Mouse (Mus musculus) gastrocnemius, postnatal 14 days (tissue): ENCODE measurements around the gene Epgn. TPM values are rescaled to one million over a fixed set of nuclear protein-coding genes. Genes with fewer than 3 reads are reported as not detected.

Experiments
- DNase-seq: peaks from one replicate; pipeline ENCODE4 v3.0.0; 2021; ENCODE audit warnings: mixed read lengths
- intact Hi-C: fragments of 180-260 bp; cut with DNase I; formaldehyde crosslinking; loops from one replicate; pipeline ENCODE4 v1.15.1; 2025; ENCODE audit warnings: low total_unique reads
- long read RNA-seq, 2 experiments: library from polyadenylated mRNA; stranded (forward); transcript quantifications; one replicate each; pipeline ENCODE4 v2.0.0; 2021
- total RNA-seq, 2 experiments: library from RNA; stranded (reverse); gene quantifications; 2 replicates each; pipeline ENCODE4 v1.2.3; 2021

The Epgn gene
- under 1 TPM; 0.27 to 0.41 TPM for total RNA-seq
- long read RNA-seq, experiment 1 = 0 reads
- long read RNA-seq, experiment 2 = 0 reads

GRCm38 (mm10) chr5:91027164-91027563, at the start of gene Epgn:
Epgn (plus strand) TSS chr5:91027464.
- DNase-seq = no peak
- intact Hi-C loops = no loop called here

- intact Hi-C loops = no loop called here
- no peak for DNase-seq
These were observed 47.0 kb upstream of the Epgn start for GRCm38 (mm10) chr5:90980297-90980696.

- intact Hi-C loops = no loop called here
- no peak for DNase-seq
These were observed 39.7 kb upstream of the Epgn start for GRCm38 (mm10) chr5:90987605-90988004.

GRCm38 (mm10) chr5:90988149-90988548, 39.1 kb upstream of the Epgn start:
- no peak for DNase-seq

GRCm38 (mm10) chr5:90988592-90988991, 38.7 kb upstream of the Epgn start:
- intact Hi-C loops = no loop called here
- DNase-seq = no peak

More at GRCm38 (mm10) chr5:90988149-90988548, 39.1 kb upstream of the Epgn start:
- intact Hi-C loops = no loop called here

DNA sequence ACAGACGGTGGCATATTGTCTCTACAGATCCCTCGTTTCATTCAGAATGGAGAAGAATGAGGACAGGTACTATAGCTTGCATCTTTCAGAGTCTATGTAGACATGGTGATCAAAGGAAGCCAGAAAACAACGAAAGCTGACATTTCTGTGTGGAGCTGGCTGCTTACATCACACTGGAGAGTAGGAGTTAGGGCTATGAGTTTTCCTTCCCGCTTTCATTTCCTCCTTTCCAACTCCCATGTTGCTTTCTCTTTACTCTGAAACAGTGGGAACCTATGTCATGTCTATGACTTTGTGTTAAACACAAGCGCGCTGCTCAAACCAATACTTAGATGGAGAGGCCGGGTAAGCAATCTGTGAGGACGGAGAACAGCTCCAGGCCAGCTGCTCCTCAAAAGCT, 27.3 kb upstream of the Epgn start:
- no peak for DNase-seq
- intact Hi-C loops = no loop called here

DNA sequence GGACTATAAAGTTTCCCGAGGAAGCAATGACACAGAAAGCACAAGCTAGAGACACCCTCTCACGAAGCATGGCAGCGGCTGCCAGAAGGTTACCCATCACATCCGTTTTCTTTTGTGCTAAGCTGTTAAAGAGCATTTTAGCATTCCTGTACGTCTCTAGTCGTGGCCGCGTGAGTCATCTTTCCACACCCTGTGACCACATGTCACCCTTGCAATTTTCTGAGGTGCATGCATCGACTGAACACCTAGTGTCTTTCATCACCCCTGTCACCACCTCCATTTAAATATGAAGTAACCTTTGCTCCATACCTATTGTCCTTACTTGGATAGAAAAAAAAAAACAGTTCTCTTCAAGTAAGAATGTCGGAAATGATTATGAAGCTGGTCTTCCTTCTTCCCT, 12.0 kb upstream of the Epgn start:
- DNase-seq = no peak
- intact Hi-C loops = no loop called here

- intact Hi-C loops = no loop called here
- DNase-seq = no peak
These were observed 4.2 kb upstream of the Epgn start for GRCm38 (mm10) chr5:91023114-91023513.

DNA sequence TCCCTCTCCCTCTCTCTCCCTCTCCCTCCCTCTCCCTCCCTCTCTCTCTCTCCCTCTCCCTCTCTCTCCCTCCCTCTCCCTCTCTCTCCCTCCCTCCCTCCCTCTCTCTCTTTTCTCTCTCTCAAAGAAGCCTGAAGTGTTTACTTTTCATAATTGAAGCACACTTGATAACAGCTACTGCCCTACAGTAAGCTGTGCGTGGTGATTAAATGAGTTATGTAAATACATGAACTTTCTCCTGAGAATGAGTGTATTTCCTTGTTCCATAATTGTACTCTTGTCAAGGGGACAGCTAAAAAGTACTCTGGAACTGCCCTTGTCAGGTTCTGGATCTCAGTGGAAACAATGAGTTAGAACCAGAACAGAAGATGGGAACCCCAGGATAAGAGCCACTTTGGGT, 576 bp downstream of the Epgn start:
- no peak for DNase-seq
- intact Hi-C loops = no loop called here

DNA sequence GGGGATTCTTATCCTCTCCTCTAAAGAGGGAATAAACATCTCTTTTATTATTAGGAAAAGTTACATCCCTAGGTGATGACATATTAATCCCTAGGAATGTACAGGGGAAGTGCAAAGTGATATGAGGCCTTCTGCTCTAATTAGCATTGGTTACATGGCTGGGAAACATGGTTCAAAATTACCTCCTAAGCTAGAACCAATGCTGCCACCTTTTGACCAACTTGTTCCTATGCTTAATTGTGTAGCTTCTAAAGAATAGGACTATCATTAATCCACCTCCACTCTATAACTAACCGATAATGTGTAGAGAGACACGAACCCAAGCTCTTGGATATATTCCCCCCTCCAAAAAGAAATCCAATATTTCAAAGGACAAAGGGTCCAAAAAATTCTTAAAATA, 3.4 kb downstream of the Epgn start:
- no peak for DNase-seq
- intact Hi-C loops = no loop called here

GRCm38 (mm10) chr5:91035341-91035740, 8.1 kb downstream of the Epgn start:
- intact Hi-C loops = no loop called here
- DNase-seq = no peak

GRCm38 (mm10) chr5:91036628-91037027, 9.4 kb downstream of the Epgn start:
- no peak for DNase-seq
- intact Hi-C loops = no loop called here

GRCm38 (mm10) chr5:91037756-91038155, 10.5 kb downstream of the Epgn start:
- intact Hi-C loops = no loop called here
- no peak for DNase-seq

GRCm38 (mm10) chr5:91038547-91038946, 11.3 kb downstream of the Epgn start:
- intact Hi-C loops = no loop called here
- no peak for DNase-seq

DNA sequence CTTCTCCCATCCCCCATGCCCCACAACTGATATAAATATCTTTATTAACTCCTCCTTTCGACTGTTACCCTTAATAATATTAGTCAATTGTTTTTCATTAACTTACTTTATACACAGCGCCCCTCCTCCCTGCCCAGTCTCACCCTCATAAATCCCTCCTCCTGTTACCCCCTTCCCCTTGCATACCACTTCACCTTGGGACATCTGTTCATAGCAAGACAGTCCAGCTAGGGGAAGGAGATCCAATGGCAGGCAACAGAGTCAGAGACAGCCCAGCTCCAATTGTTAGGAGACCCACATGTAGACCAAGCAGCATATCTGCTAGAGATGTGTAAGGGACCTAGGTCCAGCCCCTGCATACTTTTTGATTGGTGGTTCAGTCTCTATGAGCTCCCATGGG, 11.7 kb downstream of the Epgn start:
- DNase-seq = no peak
- intact Hi-C loops = no loop called here

GRCm38 (mm10) chr5:91047987-91048386, 20.7 kb downstream of the Epgn start:
- no peak for DNase-seq
- intact Hi-C loops = no loop called here

- intact Hi-C loops = no loop called here
- DNase-seq = no peak
These were observed 21.1 kb downstream of the Epgn start for GRCm38 (mm10) chr5:91048397-91048796.

DNA sequence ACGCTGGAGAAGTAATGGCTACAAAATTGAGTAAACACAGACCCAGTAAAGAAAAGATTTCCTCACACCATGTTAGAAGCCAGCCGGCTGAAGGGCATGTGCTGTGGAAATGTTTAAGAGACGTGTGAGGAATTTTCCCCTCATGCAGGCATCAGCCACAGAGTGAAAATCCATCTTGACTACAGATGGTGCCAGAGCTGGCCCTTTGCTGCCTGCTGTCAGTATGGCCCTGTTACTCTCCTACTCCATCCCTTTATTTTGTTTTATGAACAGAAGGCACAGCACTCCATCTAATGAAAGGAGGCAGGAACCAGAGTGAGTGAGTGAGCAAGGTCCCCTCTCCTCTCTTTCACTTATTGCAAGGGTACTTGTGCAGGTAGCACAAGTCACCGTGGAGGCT, 45.1 kb downstream of the Epgn start:
- intact Hi-C loops = no loop called here
- DNase-seq = no peak

DNA sequence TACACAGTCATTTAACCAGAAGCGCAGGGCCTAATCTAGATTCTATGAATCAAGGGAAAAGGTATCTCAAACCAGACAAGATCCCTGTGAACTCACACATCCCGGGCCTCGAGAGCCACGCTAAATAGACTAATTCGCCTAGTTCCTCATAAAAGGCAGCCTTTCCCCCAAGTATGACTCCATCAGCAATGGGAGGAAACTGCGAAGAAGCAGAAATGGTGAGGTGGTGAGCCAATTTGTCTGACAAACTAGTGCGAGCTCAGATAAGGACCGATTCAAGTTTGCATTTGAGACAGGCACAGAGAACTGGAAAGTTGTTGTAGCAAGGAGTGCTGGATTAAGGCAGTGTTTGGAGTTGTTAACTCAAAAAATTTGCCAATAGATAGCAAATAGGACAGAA, 46.4 kb downstream of the Epgn start:
- no peak for DNase-seq
- intact Hi-C loops = no loop called here

GRCm38 (mm10) chr5:91074026-91074425, 46.8 kb downstream of the Epgn start:
- no peak for DNase-seq
- intact Hi-C loops = no loop called here

DNA sequence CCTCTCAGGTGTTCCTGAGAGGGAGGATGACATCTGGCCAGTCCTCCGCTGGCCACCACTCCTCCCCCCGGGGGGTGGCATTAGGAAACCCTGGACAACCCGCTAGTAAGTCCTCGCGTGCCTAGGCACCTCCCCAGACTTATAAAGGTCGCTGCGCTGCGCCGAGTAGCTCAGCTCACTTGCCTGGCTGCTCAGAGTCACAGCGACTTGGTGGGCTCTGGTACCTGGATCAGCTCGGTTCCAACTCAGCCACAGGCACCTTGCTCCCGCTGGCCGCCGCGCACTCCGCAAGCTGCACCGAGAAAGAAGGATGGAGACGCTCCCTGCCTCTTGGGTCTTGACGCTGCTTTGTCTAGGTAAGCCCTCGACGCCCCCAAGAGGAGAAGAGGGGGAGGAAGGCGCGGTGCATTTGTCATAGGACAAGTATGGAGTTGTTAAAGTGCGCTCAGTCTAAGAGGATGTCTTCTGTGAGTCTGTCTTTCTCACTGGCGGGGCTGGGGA, 47.2 kb downstream of the Epgn start, which contains the start of gene Ereg:
Gene Ereg (plus strand): TSS at position 173 of the 501 bp plus-strand sequence.
- no peak for DNase-seq
- intact Hi-C loops = no loop called here

- DNase-seq = no peak
- intact Hi-C loops = no loop called here
These were observed 47.8 kb downstream of the Epgn start for GRCm38 (mm10) chr5:91075021-91075420.
